Mouse (Mus musculus) hindbrain, embryonic 13.5 days (tissue): ENCODE measurements around the gene Cxcl1. TPM values are rescaled to one million over a fixed set of nuclear protein-coding genes. Genes with fewer than 3 reads are reported as not detected.

Experiments used
- ATAC-seq: fragments of 200-750 bp; cut with Nextera tagmentation; 2 replicates; pipeline ENCODE4 v1.8.0; 2017; ENCODE audit warnings: moderate TSS enrichment; ENCODE audit not compliant: low FRiP score
- H3K27ac ChIP-seq: fragments of 300-500 bp; sonication (generic); 2 replicates; pipeline ENCODE4 v1.5.1; 2015; ENCODE audit warnings: inconsistent platforms, mild to moderate bottlenecking, moderate library complexity
- H3K27me3 ChIP-seq: fragments of 300-500 bp; sonication (generic); 2 replicates; pipeline ENCODE4 v1.6.1; 2015; ENCODE audit warnings: mild to moderate bottlenecking, inconsistent platforms
- H3K36me3 ChIP-seq: fragments of 300-500 bp; sonication (generic); 2 replicates; pipeline ENCODE4 v1.6.1; 2015; ENCODE audit warnings: mild to moderate bottlenecking, inconsistent platforms
- H3K4me1 ChIP-seq: fragments of 300-500 bp; sonication (generic); replicated peaks from 2 replicates; pipeline ENCODE4 v1.6.1; 2015; ENCODE audit warnings: inconsistent platforms
- H3K4me2 ChIP-seq: fragments of 300-500 bp; sonication (generic); 2 replicates; pipeline ENCODE4 v1.6.1; 2015; ENCODE audit warnings: inconsistent platforms, mild to moderate bottlenecking, moderate library complexity
- H3K4me3 ChIP-seq: fragments of 300-500 bp; sonication (generic); 2 replicates; pipeline ENCODE4 v1.5.1; 2015; ENCODE audit warnings: mild to moderate bottlenecking, inconsistent platforms
- H3K9ac ChIP-seq: fragments of 300-500 bp; sonication (generic); 2 replicates; pipeline ENCODE4 v1.6.1; 2015; ENCODE audit warnings: mild to moderate bottlenecking, inconsistent platforms
- H3K9me3 ChIP-seq: fragments of 300-500 bp; sonication (generic); 2 replicates; pipeline ENCODE4 v1.6.1; 2016; ENCODE audit warnings: inconsistent platforms
- WGBS: fragments of 180-500 bp; shearing (Covaris S2); methylation state at CpG from one replicate; pipeline ENCODE4 v1.1.7; 2015; 5-methylcytosine and 5-hydroxymethylcytosine counted together
- polyA plus RNA-seq: library from polyadenylated mRNA; unstranded; fragments of >200 nt; fragmentation: Nextera tagmentation; extraction: Ambion mirVana; gene quantifications from 2 replicates; pipeline ENCODE4 v1.2.1, GENCODE M21; 2015

The Cxcl1 gene
- polyA plus RNA-seq, 1 experiment from 2014 or later: not detected

DNA sequence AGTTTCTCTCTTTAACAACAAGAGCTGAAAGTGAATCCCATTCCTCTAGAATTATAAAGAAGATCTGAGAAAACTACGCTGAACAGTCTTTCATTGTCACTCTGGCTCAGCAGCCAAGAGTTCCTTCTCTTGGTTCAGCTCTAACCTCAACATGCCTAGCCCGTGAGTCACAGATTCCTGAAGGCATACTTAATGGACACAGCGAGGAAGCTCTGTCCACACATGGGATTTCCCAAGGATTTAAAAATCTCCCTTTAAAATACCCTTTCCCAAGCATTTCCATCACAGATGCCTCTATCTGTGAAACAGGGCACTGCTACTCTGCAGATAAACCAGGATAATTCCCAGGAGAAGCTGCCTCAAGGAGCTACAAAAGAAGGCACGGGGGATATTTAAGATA is 15.0 kb upstream of the Cxcl1 start:
- Histone ChIP-seq H3K4me3 (no peak overlapping the region), H3K9me3 (no peaks in the 10 kb centered on the region), H3K27ac (no peak overlapping the region), H3K4me2 (no peak overlapping the region), H3K27me3 (no peaks in the 10 kb centered on the region), H3K9ac (no peak overlapping the region), H3K36me3 (no peaks in the 10 kb centered on the region), H3K4me1 (no peaks in the 10 kb centered on the region)
- WGBS: 80% methylated on average over 4 of the region's 4 CpGs
- ATAC-seq: no peak

GRCm38 (mm10) chr5:90876471-90877172 is 14.4 kb upstream of the Cxcl1 start:
- no peak overlapping the region for H3K4me2 ChIP-seq
- ATAC-seq: no peak
- 88% methylated on average over 8 of the region's 8 CpGs for WGBS
- no peaks in the 10 kb centered on the region for H3K4me1 ChIP-seq
- no peak overlapping the region for H3K9ac ChIP-seq
- no peaks in the 10 kb centered on the region for H3K36me3 ChIP-seq
- no peak overlapping the region for H3K27ac ChIP-seq
- 0 out of 2 replicates have a peak, but pooled peaks cover 1% of the 10 kb centered on the region for H3K9me3 ChIP-seq
- no peaks in the 10 kb centered on the region for H3K27me3 ChIP-seq
- H3K4me3 ChIP-seq: no peak overlapping the region

GRCm38 (mm10) chr5:90877173-90877512 is 13.9 kb upstream of the Cxcl1 start:
- no peaks in the 10 kb centered on the region for H3K4me1 ChIP-seq
- ATAC-seq: no peak
- H3K4me2 ChIP-seq: no peak overlapping the region
- 0 out of 2 replicates have a peak, but pooled peaks cover 3% of the 10 kb centered on the region for H3K9me3 ChIP-seq
- no peak overlapping the region for H3K27ac ChIP-seq
- H3K36me3 ChIP-seq: no peaks in the 10 kb centered on the region
- H3K4me3 ChIP-seq: no peak overlapping the region
- no peaks in the 10 kb centered on the region for H3K27me3 ChIP-seq
- no peak overlapping the region for H3K9ac ChIP-seq

GRCm38 (mm10) chr5:90879307-90880014 is 11.6 kb upstream of the Cxcl1 start:
- Histone ChIP-seq H3K9ac (no peak overlapping the region), H3K27me3 (no peaks in the 10 kb centered on the region), H3K9me3 (0 out of 2 replicates have a peak, but pooled peaks cover 3% of the 10 kb centered on the region), H3K4me3 (no peak overlapping the region), H3K4me1 (no peaks in the 10 kb centered on the region), H3K4me2 (no peak overlapping the region), H3K36me3 (no peaks in the 10 kb centered on the region), H3K27ac (no peak overlapping the region)
- ATAC-seq: no peak
- WGBS: 90% methylated on average over 3 of the region's 3 CpGs

- H3K9ac ChIP-seq: no peak overlapping the region
- H3K36me3 ChIP-seq: no peaks in the 10 kb centered on the region
- H3K4me3 ChIP-seq: no peak overlapping the region
- no peaks in the 10 kb centered on the region for H3K4me1 ChIP-seq
- no peaks in the 10 kb centered on the region for H3K27me3 ChIP-seq
- H3K27ac ChIP-seq: no peak overlapping the region
- 55% methylated on average over 7 of the region's 7 CpGs for WGBS
- H3K4me2 ChIP-seq: no peak overlapping the region
- H3K9me3 ChIP-seq: 0 out of 2 replicates have a peak, but pooled peaks cover 3% of the 10 kb centered on the region
- ATAC-seq: no peak
Observed at GRCm38 (mm10) chr5:90880335-90880850, 10.6 kb upstream of the Cxcl1 start.

- 0 out of 2 replicates have a peak, but pooled peaks cover 3% of the 10 kb centered on the region for H3K9me3 ChIP-seq
- no peaks in the 10 kb centered on the region for H3K27me3 ChIP-seq
- no peak overlapping the region for H3K9ac ChIP-seq
- no peak overlapping the region for H3K27ac ChIP-seq
- H3K36me3 ChIP-seq: no peaks in the 10 kb centered on the region
- no peak overlapping the region for H3K4me2 ChIP-seq
- no peaks in the 10 kb centered on the region for H3K4me1 ChIP-seq
- 87% methylated on average over 4 of the region's 4 CpGs for WGBS
- H3K4me3 ChIP-seq: no peak overlapping the region
- no peak for ATAC-seq
Observed at GRCm38 (mm10) chr5:90881021-90881420, 10.0 kb upstream of the Cxcl1 start.

- H3K27me3 ChIP-seq: no peaks in the 10 kb centered on the region
- no peak overlapping the region for H3K4me3 ChIP-seq
- ATAC-seq: no peak
- H3K4me1 ChIP-seq: no peaks in the 10 kb centered on the region
- no peak overlapping the region for H3K4me2 ChIP-seq
- WGBS: 97% methylated on average over 5 of the region's 5 CpGs
- no peak overlapping the region for H3K9ac ChIP-seq
- no peaks in the 10 kb centered on the region for H3K36me3 ChIP-seq
- 0 out of 2 replicates have a peak, but pooled peaks cover 3% of the 10 kb centered on the region for H3K9me3 ChIP-seq
- H3K27ac ChIP-seq: no peak overlapping the region
Observed at GRCm38 (mm10) chr5:90881682-90882081, 9.4 kb upstream of the Cxcl1 start.

- no peak for ATAC-seq
- H3K36me3 ChIP-seq: no peaks in the 10 kb centered on the region
- 70% methylated on average over 5 of the region's 5 CpGs for WGBS
Observed at GRCm38 (mm10) chr5:90882146-90882545, 8.9 kb upstream of the Cxcl1 start.

DNA sequence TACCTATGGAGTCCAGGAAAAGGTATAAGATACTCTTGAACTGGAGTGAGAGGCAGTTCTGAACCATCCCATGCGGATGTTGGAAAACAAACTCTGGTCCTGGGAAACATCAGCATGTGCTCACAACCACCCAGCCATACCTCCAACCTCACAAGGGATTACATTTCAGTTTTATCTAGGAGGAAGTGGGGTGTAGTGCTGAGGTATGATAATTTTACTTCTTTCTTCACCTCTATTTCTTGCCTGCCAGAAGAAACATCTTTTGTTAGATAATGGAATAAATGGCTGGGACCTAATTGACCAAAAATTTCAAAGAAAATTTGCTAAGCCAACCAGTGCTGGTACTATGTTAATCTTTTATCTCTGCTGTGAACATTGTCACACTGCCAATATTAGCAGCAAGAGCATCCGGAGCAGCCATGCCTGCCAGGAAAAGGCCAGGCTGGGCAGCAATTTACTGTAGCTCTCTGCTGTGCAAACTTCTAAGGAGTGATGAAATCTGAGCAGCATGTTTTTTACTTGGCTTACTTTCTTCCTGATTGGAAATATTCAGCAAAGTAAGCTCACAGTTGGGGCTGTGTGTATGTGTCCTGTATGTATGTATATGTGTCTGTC is 6.3 kb upstream of the Cxcl1 start:
- WGBS: 74% methylated on average over 2 of the region's 2 CpGs
- no peak for ATAC-seq
- no peak overlapping the region for H3K4me2 ChIP-seq
- no peaks in the 10 kb centered on the region for H3K4me1 ChIP-seq
- H3K27ac ChIP-seq: no peak overlapping the region
- no peaks in the 10 kb centered on the region for H3K36me3 ChIP-seq
- H3K9ac ChIP-seq: no peak overlapping the region
- H3K27me3 ChIP-seq: 0 out of 2 replicates have a peak, but pooled peaks cover 2% of the 10 kb centered on the region
- H3K9me3 ChIP-seq: 0 out of 2 replicates have a peak, but pooled peaks cover 3% of the 10 kb centered on the region
- H3K4me3 ChIP-seq: no peak overlapping the region

More at GRCm38 (mm10) chr5:90882146-90882545, 8.9 kb upstream of the Cxcl1 start:
- Histone ChIP-seq H3K4me3 (no peak overlapping the region), H3K4me2 (no peak overlapping the region), H3K9me3 (0 out of 2 replicates have a peak, but pooled peaks cover 3% of the 10 kb centered on the region), H3K27me3 (no peaks in the 10 kb centered on the region), H3K27ac (no peak overlapping the region), H3K4me1 (no peaks in the 10 kb centered on the region), H3K9ac (no peak overlapping the region)

DNA sequence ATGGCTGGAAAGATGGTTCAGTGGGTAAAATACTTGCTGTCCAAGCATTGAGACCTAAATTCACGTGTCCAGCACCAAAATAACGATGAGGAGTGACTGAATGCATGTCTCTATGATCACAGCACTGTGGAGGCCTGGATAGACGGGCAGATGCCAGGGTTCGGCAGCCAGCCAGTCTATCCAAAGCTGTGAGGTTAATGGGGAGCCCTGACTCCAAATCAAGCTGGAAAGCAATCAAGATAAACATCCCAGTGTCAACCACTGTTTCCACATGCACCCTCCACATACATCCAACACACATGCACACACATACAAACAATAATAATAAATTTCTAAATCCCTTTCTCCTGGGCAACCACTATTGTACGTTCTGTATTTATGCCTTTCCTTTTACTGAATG is 2.4 kb upstream of the Cxcl1 start:
- no peak for ATAC-seq
- no peaks in the 10 kb centered on the region for H3K9me3 ChIP-seq
- no peak overlapping the region for H3K4me3 ChIP-seq
- H3K27me3 ChIP-seq: peaks cover 14% of the 10 kb centered on the region; the same call in 1 of the 2 replicates
- H3K4me2 ChIP-seq: no peak overlapping the region
- peaks cover 5% of the 10 kb centered on the region; the same call in 1 of the 2 replicates for H3K4me1 ChIP-seq
- H3K27ac ChIP-seq: no peak overlapping the region
- H3K9ac ChIP-seq: no peak overlapping the region
- no peaks in the 10 kb centered on the region for H3K36me3 ChIP-seq
- 84% methylated on average over 5 of the region's 5 CpGs for WGBS

GRCm38 (mm10) chr5:90891464-90891813 is 398 bp downstream of the Cxcl1 start:
- peak overlapping the region; percentile 72 for H3K9ac ChIP-seq
- no peaks in the 10 kb centered on the region for H3K36me3 ChIP-seq
- peaks cover 14% of the 10 kb centered on the region; the same call in 1 of the 2 replicates for H3K27me3 ChIP-seq
- H3K9me3 ChIP-seq: no peaks in the 10 kb centered on the region
- no peak overlapping the region for H3K27ac ChIP-seq
- H3K4me2 ChIP-seq: peak overlapping the region; percentile 90
- peaks cover 5% of the 10 kb centered on the region; the same call in 1 of the 2 replicates for H3K4me1 ChIP-seq
- ATAC-seq: no peak
- WGBS: 35% methylated on average over 10 of the region's 10 CpGs
- H3K4me3 ChIP-seq: peak overlapping the region; percentile 51

- Histone ChIP-seq H3K4me1 (peaks cover 5% of the 10 kb centered on the region; the same call in 1 of the 2 replicates), H3K9me3 (no peaks in the 10 kb centered on the region), H3K36me3 (no peaks in the 10 kb centered on the region), H3K27me3 (peaks cover 14% of the 10 kb centered on the region; the same call in 1 of the 2 replicates), H3K4me2 (no peak overlapping the region), H3K9ac (no peak overlapping the region), H3K4me3 (no peak overlapping the region), H3K27ac (no peak overlapping the region)
- no peak for ATAC-seq
- 75% methylated on average over 8 of the region's 8 CpGs for WGBS
Observed at GRCm38 (mm10) chr5:90894231-90894630, 3.2 kb downstream of the Cxcl1 start.
